Mouse (Mus musculus): ENCODE data around the gene Slc16a8. TPM values are rescaled to one million over a fixed set of nuclear protein-coding genes. Genes with fewer than 3 reads are reported as not detected.
A peak's percentile ranks its signal among the peaks of the same experiment; 100 is the strongest.

The Slc16a8 gene
- total RNA-seq (2021) = not detected
- long read RNA-seq, experiment 1 = 0 reads
- long read RNA-seq, experiment 2, partial matches to known transcripts = 1 of 1 reads
- long read RNA-seq, experiment 2, other reads (novel, unspliced or antisense) = 0 of 1 reads

DNA sequence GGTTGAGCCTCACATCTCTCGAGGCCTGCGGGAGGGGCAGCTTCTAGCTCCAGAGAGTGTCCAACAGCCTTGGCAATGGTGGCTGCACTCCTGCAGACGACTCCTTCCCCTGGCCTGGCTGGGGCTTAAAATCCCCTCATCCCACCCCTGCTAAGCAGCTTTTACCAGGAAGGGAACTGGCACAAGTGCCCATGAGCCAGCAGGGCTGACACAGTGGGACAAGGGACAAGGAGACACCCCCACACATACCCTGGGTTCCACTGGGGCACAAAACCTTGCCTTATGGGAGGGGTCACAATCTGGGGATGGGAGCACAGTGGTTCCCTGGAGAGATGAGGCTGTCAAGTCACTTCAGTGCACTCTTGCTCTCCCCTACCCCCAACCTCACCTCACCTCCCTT, at the start of gene Slc16a8:
Gene Slc16a8, minus strand, starts transcription at position 101 of the 400 bp plus-strand sequence.
- no peak for DNase-seq (ENCODE audit: low spot score in 2 of 2)

DNA sequence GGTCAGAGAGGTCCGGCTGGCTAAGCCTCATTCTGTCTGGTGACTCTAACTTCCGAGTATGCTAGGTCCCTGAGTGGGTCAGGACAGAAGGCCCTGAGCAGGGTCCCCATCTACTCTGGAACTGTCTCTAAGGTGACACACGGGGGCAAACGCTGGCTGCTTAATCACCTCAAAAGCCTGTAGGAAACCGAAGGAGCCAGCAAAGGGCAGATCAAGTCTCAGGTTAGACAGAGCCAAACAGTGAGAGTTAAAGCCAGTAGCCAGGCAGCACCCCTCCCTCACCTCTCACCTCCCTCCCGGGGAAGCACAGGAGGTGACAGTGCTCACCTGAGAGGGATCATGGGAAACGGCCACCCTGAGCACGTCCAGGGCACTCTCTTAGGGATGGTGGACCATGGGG, 49.2 kb upstream of the Slc16a8 start:
- no peak for DNase-seq (ENCODE audit: low spot score in 2 of 2)

DNA sequence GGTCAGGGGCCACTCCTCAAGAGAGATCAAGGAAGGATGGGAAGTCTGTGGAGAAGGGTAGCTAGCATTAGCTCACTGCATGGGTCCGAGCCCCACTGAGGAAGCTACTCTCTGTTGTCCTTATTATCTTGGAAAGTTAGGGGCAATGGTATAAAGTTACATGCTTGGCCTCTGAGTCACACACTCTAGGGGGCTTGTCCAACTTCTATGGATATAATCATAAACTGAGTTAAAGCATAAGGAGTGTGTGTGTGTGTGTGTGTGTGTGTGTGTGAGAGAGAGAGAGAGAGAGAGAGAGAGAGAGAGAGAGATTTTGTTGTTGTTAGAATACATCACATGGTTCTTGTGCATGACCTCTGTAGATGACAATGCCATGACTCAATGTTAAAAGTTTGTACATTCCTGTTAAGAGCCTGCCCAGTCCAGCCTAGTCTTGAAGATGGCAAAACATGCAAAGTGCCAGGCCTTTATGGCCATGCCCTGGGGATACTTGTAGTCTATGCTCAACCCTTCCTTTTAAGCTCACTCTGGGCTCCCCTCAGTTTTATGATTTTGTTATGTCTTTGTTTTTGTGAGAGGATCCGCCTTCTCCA, 45.1 kb upstream of the Slc16a8 start:
- DNase-seq (ENCODE audit: low spot score in 2 of 2) = no peak

DNA sequence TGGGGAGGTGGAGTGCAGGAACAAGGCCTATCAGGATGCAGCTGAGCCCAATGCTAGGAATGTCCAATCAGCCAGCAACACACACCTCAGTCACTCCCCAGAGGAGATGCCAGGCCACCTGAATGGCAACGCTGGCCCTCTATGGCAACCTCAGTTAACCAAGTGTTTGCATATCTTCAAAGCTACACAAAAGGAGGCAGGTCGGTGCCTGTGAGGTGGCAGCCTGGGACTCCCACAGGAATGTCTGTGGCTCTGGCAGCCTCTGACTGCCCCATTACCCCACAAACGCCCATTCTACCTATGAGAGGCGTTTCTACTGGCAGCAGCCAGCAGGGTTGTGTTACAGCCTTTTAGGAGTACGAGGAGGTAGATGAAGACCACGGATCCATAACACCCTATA, 44.0 kb upstream of the Slc16a8 start:
- no peak for DNase-seq (ENCODE audit: low spot score in 2 of 2)

DNA sequence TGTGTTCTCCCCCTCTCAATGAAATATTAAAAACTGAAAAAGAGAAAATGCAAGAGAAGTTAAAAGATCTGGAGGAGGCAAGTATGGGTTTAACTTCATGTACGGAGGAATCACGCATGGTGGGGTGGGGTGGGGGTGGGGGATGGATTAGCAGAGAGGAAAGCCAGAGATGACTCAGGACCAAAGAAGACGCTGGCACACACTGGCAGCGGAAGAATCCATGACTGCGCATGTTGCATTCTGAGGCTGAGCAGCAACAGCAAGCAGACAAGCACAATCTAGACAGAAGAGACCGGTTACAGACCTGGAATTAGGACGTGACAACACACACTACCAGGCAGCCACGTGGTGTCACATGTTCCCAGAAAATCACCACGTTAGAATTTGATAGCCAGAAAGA, 38.2 kb upstream of the Slc16a8 start:
- no peak for DNase-seq (ENCODE audit: low spot score in 2 of 2)

DNA sequence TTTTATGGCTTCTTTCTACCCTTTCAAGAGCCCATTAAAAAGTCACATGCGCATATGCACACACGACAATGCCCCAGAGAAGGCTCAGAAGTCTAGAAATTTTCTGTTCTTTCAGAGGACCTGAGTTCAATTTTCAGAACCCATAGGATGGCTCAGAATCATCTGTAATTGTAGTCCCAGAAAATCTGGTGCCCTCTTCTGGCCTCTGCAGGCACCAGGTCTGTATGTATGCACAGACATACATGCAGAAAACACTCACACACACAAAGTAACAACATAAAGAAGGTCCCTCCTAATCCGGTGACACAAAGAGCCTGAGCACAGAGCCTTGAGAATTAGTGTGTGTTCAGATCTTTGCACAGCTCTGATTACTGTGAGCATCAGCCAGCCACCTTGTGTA, 35.8 kb upstream of the Slc16a8 start:
- no peak for DNase-seq (ENCODE audit: low spot score in 2 of 2)

DNA sequence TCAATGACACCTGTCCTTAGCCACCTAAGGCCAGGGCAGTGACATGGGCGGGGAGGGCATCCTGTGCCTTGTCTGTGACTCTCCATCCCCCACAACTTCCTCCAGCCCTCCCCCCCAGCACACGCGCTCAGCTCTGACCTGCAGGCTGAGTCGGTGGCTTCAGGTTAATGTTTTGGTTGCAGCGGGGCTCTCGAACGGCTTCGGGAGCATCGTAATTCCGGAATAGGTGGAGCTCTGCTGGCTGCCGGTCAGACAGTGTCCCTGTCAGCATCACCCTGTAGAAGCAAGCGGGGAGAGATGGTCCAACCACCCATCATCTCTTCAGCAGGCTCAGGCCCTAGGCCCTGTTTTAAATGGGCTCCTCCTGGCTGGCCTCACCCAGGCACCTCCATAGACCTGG, 34.9 kb upstream of the Slc16a8 start:
- DNase-seq (ENCODE audit: low spot score in 2 of 2) = no peak

DNA sequence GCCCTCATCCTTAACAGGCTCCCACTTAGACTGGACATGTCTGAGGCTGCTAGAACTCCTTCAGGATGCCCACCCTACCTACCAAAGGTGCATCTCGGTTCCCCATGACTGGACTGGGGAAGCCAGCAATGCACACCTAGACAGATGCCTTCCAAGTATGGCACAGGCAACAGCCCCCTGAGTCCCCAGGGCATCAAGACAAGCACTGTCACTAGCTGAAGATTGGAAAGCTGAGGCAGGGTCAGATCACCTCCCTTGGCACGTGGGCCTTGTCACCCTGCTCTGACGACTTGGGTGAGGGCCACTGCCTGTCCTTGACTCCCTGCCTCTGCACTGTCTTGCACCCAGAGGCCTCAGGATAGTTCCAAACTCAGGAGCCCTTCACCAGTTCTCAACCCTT, 33.8 kb upstream of the Slc16a8 start:
- no peak for DNase-seq (ENCODE audit: low spot score in 2 of 2)

DNA sequence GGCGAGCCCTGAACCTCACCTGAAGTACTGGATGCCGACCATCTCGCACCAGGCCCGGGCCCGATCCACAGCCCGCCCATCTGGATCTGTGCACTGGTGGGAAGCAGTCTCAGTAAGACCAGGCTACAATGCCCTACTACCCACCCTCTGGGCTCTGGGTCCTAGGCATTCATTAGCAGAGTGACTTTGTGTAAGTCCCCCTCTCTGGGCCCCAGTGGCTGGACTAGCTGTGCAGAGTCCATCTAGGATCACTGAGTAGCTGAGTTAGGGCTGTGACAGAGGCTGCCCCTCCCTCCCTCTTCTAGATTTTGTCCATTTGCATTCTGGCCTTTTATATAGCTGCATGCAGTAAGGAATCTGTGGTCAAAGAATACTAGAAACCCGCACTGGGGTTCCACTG, 32.5 kb upstream of the Slc16a8 start:
- no peak for DNase-seq (ENCODE audit: low spot score in 2 of 2)

DNA sequence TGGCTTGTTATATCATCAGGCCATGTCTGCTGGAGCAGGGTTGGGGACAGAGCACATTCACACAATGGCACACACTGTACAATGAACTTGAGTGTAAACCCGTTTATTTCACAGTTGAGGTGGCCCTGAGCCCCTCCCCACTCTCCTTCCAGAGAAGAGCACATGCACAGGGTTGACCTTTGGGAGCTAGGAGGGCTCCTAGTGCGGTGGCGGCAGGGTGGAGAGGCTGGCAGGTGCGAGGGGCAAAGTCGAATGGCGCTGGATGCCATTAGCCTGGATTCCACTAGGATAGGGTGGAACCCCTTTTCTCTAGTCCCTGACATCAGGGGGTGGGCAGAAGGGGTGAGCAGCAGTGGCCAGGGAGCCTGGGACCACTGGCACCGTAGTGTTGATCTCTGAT, 31.6 kb upstream of the Slc16a8 start:
- DNase-seq (ENCODE audit: low spot score in 2 of 2) = no peak

DNA sequence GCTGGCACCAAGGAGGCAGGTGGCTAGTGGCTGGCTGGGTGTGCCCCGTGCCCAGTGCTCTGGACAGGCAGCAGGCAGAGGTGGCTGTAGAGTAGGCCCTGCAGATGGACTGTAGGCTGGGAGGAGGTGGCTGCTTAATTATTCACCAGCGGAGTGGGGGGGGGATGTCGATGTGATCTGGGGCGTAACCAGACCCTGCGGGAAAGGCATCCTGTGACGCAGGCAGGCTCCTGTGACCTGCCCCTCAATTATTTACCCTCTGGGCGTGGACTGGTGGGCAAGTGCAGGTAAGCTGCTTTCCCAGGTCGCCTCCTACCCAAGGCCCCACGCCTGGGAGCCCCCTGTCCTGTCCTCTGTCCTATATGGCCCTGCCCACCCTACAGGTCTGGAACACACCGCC, 30.8 kb upstream of the Slc16a8 start, which contains the start of gene Baiap2l2:
Gene Baiap2l2, minus strand, starts transcription at position 139 of the 400 bp plus-strand sequence.
- no peak for DNase-seq (ENCODE audit: low spot score in 2 of 2)

DNA sequence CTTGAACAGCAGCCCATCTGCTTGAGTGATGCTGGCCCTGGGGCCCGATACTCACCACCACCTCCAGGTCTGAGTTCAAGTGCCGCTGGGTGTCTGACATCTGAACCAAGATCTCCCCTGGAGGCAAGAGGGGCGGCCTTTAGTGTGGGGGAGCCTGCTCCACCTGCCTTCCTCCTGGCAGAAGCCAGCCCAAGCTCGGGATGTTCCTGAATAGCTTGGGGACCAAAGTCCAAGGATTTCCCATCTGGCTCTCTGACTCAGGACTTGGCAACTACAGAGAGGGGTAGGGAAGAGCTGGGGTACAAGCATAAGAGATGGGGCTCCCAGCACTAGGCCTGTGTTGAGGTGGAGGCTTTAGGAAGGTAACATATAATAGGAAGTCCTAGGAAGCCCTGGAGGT, 28.8 kb upstream of the Slc16a8 start:
- no peak for DNase-seq (ENCODE audit: low spot score in 2 of 2)

DNA sequence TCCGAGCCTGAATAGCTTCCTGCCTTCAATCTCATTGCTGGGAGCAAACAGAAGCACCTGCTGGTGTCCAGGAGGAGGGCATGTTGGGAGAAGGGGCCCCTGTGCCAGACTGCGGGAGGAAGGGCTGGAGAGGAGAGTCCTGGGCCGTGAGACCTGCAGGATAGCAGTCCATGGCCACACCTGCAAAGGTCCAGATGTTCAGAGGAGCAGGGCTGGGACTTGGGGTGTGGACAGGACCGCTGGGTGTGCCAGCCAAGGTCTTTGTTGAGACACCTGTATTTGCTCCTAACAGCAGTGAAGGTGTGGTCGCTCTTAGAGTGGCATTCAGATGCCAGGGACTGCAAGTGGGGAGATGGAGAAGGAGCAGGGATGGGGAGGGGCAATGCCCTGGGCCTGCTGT, 27.9 kb upstream of the Slc16a8 start:
- DNase-seq (ENCODE audit: low spot score in 2 of 2) = no peak

DNA sequence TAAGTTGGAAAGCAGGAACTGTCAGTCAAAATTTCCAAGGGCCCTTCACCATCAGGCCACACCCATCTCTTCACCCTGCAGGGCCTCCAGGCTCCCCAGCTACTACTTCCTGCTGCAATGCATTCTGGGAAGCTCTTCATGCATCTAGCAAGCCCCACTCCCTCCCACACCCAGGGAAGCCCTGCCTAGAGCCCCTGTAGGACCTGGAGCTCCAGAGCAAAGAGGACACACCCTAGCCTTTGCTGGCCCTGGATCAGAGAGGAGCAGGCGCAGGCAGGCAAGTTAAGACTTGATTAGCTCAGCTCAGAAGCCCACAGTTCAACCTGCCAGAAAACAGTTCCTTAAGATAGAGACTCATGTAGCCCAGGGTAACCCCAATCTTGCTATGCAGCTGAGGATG, 26.8 kb upstream of the Slc16a8 start:
- DNase-seq (ENCODE audit: low spot score in 2 of 2) = no peak

DNA sequence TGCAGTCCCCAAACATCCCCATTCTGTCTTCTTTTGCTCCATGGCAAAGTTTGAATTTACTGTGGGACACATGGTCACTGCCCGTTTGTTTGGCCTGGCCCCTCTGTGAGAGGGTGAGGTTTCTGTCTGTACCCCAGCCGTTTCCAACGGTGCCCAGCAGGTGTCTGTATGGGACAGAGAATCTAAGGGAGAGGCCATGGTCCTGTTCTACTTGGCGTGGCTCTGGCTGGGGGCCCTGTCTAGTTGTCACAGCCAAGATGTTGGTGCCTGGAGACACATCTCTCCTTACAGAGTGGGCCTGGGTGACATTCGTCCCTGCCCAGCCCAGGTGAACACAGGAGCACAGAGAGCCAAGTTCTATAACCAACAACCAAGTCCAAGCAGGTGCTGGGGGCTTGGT, 26.3 kb upstream of the Slc16a8 start:
- no peak for DNase-seq (ENCODE audit: low spot score in 2 of 2)

DNA sequence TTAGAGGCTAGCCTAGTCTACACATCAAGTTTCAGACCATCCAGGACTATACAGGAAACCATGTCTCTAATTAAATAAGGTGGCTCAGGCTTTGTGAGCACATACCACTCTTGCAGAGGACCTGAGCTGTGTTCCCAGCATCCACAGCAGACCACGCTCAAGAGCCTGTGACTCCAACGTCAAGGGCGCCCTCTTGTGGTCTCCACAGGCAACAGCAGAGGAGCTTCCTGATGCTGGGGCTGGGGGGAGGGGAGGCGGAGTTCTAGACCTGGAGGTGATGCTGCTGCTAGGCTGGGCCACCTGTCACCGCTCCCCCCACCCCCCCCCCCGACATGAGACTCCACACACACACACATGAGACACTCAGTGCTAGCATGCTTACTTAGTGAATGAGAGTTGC, 25.6 kb upstream of the Slc16a8 start:
- no peak for DNase-seq (ENCODE audit: low spot score in 2 of 2)

DNA sequence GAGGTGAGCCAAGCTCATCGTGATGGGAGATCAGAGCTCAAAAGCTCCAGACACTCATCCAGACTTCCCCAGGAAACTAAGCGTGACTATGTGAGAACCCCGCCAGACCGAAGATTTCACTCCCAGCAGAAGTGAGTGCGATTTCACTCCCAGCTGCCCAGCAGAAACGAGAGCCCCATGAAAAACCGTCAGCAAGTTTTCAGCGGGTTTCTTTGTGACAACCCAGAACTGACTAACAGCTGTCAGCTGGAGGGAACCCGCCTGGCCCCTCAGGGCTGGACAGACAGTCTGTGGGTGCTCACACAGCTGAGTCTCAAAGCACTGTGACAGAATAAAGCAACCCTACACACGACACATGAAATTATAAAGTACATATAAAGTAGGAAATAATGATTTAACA, 23.2 kb upstream of the Slc16a8 start:
- no peak for DNase-seq (ENCODE audit: low spot score in 2 of 2)

DNA sequence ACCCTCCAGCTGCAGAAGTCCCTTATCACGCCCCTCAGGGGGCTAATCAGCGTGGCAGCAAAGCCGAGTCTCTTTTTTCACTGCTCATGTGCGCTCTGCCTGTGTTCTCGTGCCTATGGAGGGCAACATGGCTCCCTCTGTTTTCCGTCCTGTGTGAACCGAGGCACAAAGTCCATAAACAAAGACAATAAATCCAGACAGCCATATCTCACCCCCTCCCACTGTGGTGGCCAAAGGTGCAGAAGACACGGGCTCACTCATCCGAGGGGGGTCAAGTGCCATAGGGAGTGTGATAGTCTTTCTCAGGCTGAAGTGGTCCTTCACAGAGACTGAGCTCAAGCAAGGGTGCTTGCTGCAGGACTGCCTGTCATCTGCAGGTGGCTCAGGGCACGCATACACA, 18.5 kb upstream of the Slc16a8 start:
- no peak for DNase-seq (ENCODE audit: low spot score in 2 of 2)

DNA sequence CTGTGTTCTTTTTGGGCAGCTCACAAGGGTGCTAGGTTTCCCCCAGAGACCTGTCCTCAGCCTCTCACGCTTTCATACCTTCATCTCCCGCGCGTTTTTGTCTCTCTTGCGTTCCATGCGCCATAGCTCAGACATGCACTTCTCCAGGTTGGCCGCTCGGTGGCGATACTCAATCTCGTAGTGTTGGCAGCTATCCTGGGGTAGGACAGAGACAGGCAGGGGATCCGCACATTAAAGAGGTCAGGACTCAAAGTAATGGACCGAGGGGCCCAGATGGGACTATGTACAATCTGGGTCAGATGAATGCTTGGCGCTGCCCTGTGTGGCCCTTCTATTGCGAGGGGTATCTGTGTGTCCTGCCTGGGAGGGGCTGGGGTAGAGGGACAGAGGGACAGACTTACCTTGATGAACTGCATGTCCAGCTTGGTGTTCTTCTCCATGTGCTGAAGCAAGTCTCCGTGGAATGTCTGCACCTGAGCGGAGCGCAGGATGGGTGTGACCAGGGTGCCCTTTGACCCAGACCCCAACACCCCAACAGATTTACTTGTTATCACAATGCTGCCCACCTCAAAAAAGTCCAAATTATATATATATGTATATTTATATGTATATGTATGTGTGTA, 16.7 kb upstream of the Slc16a8 start:
- peak; percentile 23 to 54 for DNase-seq (ENCODE audit: low spot score in 2 of 2)

DNA sequence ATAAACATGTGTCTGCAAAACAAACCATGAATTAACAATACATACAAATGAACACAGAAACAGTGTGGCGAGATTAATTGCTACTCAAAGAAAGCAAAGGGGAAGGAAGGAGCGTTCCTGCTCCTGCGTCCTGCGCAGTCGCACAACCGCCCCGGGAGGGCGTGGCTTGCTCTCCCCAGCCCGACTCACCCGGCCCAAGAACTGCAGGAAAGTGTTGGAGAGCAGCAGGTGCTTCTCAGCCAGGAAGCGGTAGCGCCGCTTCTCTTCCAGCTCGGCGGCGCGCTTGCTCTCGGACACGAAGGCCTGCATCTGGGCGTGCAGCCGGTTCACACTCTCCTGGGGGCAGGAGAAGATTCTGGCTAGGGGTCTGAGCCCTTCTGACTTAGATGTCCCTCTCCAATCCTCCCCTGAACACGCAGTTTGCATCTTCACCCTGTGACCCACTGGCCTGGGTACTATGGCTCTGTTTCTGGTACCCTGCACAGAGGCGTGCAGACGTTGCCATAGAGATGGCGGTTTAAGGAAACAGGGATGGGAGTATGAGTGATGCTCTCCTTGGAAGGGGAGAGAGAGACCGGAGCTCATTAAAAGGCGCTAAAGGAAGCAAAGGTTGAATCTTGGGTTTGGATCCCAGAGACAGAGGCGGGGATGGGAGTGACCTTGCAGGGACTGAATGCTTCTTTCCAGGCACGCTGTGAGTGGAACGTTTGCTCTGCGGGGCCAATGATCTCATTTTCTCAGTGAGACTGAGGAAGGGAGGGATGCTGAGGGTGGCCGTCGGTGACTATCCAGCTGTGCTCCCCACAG, 16.0 kb upstream of the Slc16a8 start:
- peak; percentile 42 to 49 for DNase-seq (ENCODE audit: low spot score in 2 of 2)

DNA sequence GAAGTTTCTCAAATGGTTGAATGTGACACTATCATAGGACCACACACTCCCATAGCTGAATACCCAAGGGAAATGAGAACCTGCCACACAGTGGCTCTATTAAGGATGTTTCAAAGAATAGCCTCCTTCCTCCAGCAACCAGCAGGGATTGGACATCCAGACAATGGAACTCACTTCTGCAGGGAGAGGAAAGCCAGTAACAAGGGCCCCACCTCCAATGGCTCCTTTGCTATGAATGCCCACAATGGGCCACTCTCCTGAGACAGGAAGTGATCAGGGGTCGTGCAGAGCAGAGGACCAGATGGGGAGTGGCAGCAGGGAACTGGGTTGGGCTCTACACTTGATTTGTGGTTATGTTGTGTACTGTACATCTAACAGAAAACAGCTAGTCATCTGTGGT, 14.0 kb upstream of the Slc16a8 start:
- DNase-seq (ENCODE audit: low spot score in 2 of 2) = no peak

DNA sequence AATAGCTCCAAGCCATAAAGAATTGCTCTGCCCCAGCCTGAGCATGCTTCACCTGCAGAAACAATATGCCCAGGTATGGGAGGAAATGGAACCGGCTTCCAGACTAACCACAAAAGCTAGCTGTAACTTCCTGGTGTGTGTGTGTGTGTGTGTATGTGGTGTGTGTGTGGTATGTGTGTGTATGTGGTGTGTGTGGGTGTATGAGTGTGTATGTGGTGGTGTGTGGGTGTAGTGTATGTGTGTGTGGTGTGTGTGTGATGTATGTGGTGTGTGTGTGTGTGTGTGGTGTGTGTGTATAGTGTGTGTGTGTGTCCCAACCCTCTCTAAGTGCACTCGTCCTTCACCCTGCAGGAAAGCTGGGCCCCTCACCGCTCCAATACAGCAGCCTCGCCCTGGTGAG, 10.8 kb upstream of the Slc16a8 start:
- no peak for DNase-seq (ENCODE audit: low spot score in 2 of 2)

Measured in left cerebral cortex, adult 18-20 months (tissue).